Mouse (Mus musculus): ENCODE measurements around the gene Nkiras2.
"Not testable (repeated sequence)": the region's sequence is repeated elsewhere in the genome, so short reads cannot be mapped to it uniquely, and the experiment has no call there.

The Nkiras2 gene

GRCm38 (mm10) chr11:100618761-100619484, at the start of gene Nkiras2:
Gene Nkiras2 (plus strand): TSS chr11:100619244.
- peak; percentile 79 for DNase-seq (ENCODE audit: low spot score)

- no peak for DNase-seq (ENCODE audit: low spot score)
Measured at GRCm38 (mm10) chr11:100569789-100570188, 49.3 kb upstream of the Nkiras2 start.

DNA sequence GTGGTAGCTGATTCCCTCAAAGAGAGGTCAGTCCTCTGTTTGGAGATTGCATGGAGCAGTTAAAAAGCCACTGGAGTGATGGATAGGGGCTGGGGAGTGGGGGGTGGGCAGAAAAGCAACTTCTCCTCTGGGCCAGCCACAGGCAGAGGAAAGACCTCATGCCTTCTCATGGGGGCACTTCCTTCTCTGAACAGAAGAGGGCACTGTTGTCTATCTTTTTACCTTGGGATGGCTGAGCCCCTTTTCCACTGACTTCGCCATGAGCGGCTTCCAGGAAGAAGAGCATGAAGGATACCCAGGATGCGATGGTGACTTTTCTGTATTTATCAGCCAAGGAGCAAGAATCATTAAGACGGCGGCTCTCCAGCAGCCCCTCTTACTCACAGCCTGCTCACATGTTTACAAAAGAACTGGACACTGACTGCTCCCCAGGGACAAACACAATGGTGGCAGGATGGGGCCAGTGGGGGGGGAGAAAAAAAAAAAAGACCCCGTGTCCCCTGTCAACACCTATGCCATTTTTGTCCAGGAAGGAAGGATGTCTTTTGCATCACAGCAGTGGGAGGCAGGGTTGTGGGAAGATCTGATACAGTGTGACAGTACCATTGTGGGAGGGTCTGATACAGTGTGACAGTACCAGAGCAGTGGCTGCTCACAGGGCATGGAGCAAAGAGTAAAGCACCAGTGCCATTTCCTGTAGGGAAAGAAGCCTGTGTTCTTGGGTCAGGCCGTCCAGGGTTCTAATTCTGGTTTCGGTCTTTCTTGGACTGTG, 48.4 kb upstream of the Nkiras2 start:
- peak; percentile 78 for DNase-seq (ENCODE audit: low spot score)

- no peak for DNase-seq (ENCODE audit: low spot score)
Measured at GRCm38 (mm10) chr11:100571202-100571567, 47.9 kb upstream of the Nkiras2 start.

DNA sequence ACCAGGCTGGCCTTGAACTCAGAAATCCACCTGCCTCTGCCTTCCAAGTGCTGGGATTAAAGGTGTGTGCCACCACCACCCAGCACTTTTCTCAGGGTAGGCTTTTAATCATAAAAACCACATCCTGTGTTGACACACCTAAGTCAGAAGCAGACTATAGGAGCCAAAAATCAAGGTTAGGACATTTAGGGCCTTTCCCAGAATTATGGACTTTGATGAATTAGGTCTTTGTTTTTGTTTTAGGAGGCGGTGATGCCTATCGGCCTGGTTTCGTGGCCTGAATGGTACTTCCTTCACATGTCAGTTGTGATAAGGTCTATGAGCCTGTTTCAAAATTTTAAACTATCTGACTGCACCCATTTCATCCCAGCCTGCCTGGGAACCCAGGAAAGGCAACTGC, 44.9 kb upstream of the Nkiras2 start:
- DNase-seq (ENCODE audit: low spot score): no peak

DNA sequence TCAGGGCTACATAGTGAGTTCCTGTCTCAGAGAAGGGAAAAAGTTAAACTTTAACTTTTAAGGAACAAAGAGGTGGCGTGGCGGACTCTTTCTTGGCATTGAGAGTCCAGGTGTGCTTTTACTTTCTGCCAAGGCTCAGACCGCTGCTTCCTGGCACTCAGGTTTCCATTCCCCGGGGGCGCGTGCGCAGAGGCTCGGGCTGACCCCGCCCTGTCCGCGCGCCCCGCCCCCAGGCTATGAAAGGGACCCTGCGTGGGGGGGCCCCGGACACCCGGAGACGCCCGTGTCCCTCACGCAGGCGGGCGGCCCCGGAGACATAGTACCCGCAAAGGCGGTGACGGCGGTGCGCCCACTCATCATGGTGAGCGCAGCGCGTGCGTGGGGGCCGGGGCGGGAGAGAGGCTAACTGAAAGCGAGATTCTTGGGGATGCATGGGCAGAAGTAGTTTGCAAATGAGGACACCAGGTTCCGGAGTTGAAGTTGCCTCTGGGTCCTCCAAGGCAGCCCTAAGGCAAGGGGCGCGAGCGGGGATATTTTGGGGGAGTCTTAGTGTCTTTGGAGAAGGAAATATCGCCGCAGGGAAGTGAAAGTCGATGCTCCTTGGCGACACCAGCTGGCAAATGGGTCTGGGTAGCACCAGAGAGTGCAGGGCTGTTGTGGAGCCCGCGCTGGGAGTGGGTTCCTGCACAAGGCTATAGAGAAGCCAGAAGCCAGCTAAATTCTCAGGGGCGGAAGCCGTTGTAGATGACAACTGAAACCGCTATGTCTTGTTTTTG, 44.1 kb upstream of the Nkiras2 start, which contains the start of gene Cnp:
Gene Cnp (plus strand): TSS at position 197 of the 776 bp plus-strand sequence.
- DNase-seq (ENCODE audit: low spot score): peak; percentile 89

GRCm38 (mm10) chr11:100575484-100575855, 43.6 kb upstream of the Nkiras2 start:
- peak; percentile 66 for DNase-seq (ENCODE audit: low spot score)

GRCm38 (mm10) chr11:100576256-100576655, 42.8 kb upstream of the Nkiras2 start:
- DNase-seq (ENCODE audit: low spot score): no peak

DNA sequence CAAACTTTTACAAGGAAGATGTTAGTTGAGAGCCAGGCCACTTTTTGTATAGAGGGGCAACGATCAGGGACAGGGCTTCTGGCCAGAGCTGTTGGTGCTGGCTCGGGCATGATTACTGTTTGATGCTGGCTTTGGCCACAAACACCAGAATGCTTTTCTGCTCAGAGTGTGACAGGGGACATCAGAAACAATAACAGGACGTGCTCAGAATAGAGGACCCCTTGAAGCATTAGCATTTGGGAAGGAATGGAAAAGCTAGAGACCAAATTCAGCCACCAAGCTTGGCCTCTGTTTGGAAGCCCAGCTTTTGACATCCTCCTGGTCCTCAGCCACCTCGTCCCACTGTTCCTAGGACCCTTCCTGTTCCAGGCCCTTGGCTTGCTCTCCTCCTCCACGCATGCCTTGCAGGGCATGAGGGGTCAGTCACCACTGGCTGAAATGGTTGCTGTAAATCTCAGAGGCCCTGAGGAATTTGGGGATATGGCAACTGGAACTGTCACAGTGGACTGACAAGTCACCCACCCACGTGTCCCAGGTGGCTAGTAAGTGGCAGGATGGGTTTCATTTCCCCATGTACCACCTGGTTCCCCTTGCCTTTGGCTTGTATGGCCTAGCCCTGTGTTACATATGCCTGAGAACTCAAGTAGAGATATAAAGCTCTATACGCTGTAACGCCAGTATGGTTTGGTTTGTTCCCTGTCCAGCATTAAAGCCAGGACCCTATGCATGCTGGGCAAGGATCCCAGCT, 41.0 kb upstream of the Nkiras2 start:
- DNase-seq (ENCODE audit: low spot score): no peak

DNA sequence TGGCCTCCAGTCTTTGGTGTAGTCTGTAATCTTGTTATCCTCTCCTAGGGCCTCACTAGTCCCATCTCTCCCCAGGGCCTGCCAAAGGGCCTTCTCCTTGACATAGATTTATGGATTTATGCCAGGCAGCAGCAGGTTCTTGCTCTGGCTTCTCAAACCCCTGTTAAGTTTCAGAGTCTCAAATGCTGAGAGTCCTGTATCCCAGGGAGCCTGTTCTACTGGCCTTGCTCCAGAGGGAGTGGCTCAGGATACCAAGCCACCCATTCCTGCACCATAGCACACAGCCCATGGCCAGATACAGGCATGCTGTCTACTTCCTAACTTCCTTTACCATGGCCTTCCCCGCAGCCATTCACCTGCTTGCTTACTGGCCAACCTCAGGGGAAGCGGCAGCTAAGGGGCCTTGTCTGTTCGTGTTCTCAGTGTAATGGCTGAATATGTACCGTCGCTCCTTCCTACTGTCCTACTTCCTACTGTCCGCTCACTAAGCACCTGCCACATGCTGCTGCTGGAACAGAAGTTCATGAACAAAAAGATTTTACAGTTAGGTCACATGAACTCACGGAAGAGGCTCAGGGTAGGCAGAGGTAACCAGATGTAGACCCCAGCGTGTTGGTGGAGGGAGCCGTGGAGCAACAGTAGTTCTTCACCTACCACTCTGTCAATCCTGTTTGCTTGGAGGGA, 39.8 kb upstream of the Nkiras2 start:
- DNase-seq (ENCODE audit: low spot score): no peak

- no peak for DNase-seq (ENCODE audit: low spot score)
Measured at GRCm38 (mm10) chr11:100580275-100580674, 38.8 kb upstream of the Nkiras2 start.

GRCm38 (mm10) chr11:100581756-100582155, 37.3 kb upstream of the Nkiras2 start:
- DNase-seq (ENCODE audit: low spot score): peak; percentile 71

- not testable (repeated sequence) for DNase-seq (ENCODE audit: low spot score)
Measured at GRCm38 (mm10) chr11:100582413-100582812, 36.6 kb upstream of the Nkiras2 start.

- DNase-seq (ENCODE audit: low spot score): no peak
Measured at GRCm38 (mm10) chr11:100582836-100583235, 36.2 kb upstream of the Nkiras2 start.

GRCm38 (mm10) chr11:100584561-100584961, 34.5 kb upstream of the Nkiras2 start:
- DNase-seq (ENCODE audit: low spot score): no peak

- DNase-seq (ENCODE audit: low spot score): no peak
Measured at GRCm38 (mm10) chr11:100585148-100585547, 33.9 kb upstream of the Nkiras2 start.

GRCm38 (mm10) chr11:100588462-100588861, 30.6 kb upstream of the Nkiras2 start:
- no peak for DNase-seq (ENCODE audit: low spot score)

GRCm38 (mm10) chr11:100592346-100593046, 26.5 kb upstream of the Nkiras2 start:
- DNase-seq (ENCODE audit: low spot score): no peak

- no peak for DNase-seq (ENCODE audit: low spot score)
Measured at GRCm38 (mm10) chr11:100594608-100595007, 24.4 kb upstream of the Nkiras2 start.

DNA sequence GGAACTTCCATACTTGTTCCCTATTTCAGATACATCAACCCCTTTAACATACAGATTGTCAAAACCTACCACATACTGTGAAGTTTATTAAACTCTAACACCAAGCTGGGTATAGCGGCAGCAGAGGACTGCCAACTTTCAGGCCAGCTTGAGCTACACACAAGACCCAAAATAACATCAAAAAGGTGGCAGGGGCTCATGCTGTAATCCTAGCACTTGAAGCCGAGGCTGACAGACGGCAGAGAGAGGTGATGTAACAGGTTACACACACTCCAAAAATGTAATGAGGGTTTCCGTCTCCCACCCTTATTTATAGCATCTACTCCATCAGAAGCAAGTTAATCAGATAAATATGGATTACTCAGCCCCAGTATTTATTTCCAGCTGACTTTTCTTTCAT, 23.5 kb upstream of the Nkiras2 start:
- no peak for DNase-seq (ENCODE audit: low spot score)

GRCm38 (mm10) chr11:100598074-100598473, 21.0 kb upstream of the Nkiras2 start:
- no peak for DNase-seq (ENCODE audit: low spot score)
